Mouse (Mus musculus): ENCODE data around the gene Slc22a23. TPM values are rescaled to one million over a fixed set of nuclear protein-coding genes. Genes with fewer than 3 reads are reported as not detected.
A peak's percentile ranks its signal among the peaks of the same experiment; 100 is the strongest.

The Slc22a23 gene
- polyA plus RNA-seq, 1 experiment from 2014 or later = 28.0 TPM

DNA sequence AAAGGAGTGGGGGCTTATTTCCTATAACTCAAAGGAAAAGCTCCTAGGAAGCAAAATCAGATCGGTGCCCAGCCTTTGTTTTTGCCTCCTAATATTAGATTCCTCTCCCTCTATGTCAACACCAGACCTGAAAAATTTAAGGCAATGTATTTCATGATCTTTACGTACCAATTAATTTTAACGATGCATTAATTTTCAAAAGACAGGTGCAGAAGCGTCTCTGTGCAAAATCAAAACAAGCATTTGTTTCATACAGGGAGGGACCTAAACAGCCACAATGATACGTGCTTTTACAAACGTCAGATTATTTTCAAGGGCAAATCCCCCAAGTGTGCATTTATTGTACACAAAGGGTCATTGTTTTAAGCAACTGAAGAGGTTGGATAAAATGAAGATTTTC is 212.1 kb downstream of the Slc22a23 start:
- ATAC-seq (ENCODE audit: low FRiP score, low TSS enrichment) (no peak), DNase-seq (no peak)
- H3K27ac ChIP-seq (replicated peaks; ENCODE audit: low read depth, low read length) = peak overlapping the region; percentile 98
- H3K4me2 ChIP-seq (ENCODE audit: low read length) = peak overlapping the region; percentile 88
- H3K9me3 ChIP-seq (ENCODE audit: control insufficient read depth, low read length) = no peaks in the 10 kb centered on the region
- 3% methylated on average over 6 of the region's 6 CpGs for WGBS
- no peaks in the 10 kb centered on the region for H3K27me3 ChIP-seq (ENCODE audit: control insufficient read depth, insufficient read depth, low read length)
- peak overlapping the region; percentile 76 for H3K9ac ChIP-seq (replicated peaks; ENCODE audit: low read length)
- H3K36me3 ChIP-seq (ENCODE audit: control insufficient read depth, insufficient read depth, low read length) = peaks cover 10% of the 10 kb centered on the region; the same call in 1 of the 2 replicates
- peak overlapping the region; percentile 93 for H3K4me3 ChIP-seq (replicated peaks; ENCODE audit: low read depth, low read length)
- H3K4me1 ChIP-seq (ENCODE audit: control insufficient read depth, insufficient read depth, low read length) = peaks cover 36% of the 10 kb centered on the region

DNA sequence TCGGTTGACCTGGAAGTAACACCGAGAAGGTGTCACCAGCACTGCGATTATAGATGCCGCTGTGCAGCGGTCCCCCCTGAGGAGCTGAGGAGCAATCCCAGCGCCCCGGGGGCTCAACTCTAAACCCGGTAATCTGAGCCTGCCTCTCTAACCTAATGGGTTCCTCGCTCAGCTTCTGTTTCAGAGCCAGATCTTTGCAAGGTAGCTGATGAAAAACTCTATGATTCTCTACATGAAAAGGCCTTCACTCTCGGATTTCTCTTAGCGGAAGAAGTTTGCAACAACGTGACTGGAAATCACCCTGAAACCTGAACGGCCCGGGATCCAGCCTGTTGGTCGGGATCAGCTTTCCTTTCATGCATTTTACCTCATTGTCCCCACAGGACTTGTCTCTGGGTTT is 212.7 kb downstream of the Slc22a23 start:
- Histone ChIP-seq H3K9ac (replicated peaks; ENCODE audit: low read length) (peak overlapping the region; percentile 76), H3K4me1 (ENCODE audit: control insufficient read depth, insufficient read depth, low read length) (peaks cover 36% of the 10 kb centered on the region), H3K36me3 (ENCODE audit: control insufficient read depth, insufficient read depth, low read length) (peaks cover 12% of the 10 kb centered on the region), H3K27me3 (ENCODE audit: control insufficient read depth, insufficient read depth, low read length) (no peaks in the 10 kb centered on the region), H3K27ac (replicated peaks; ENCODE audit: low read depth, low read length) (peak overlapping the region; percentile 98), H3K4me3 (replicated peaks; ENCODE audit: low read depth, low read length) (peak overlapping the region; percentile 93), H3K9me3 (ENCODE audit: control insufficient read depth, low read length) (no peaks in the 10 kb centered on the region), H3K4me2 (ENCODE audit: low read length) (peak overlapping the region; percentile 88)
- ATAC-seq (ENCODE audit: low FRiP score, low TSS enrichment) (no peak), DNase-seq (peak; percentile 76)
- under 1% methylated on average over 15 of the region's 15 CpGs for WGBS

DNA sequence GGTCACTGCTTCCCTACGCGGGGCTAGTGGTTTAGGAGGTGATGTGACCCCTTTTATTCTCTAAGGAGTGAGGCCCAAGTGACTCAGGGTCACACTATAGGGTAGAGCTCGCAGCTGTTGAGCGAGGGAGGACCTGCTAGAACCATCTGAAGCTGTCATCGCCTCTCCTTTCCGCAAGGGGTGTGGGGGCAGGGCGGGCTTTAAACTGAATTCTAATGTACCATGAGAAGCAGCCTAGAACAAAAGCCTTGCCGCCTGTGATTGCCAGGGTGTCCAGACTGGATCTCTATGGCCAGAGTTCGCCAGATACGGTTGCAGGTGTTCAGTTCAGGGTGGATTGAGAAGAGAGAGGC is 213.3 kb downstream of the Slc22a23 start:
- Histone ChIP-seq H3K36me3 (ENCODE audit: control insufficient read depth, insufficient read depth, low read length) (peaks cover 16% of the 10 kb centered on the region), H3K4me1 (ENCODE audit: control insufficient read depth, insufficient read depth, low read length) (peaks cover 30% of the 10 kb centered on the region), H3K9ac (replicated peaks; ENCODE audit: low read length) (peak overlapping the region; percentile 76), H3K4me3 (replicated peaks; ENCODE audit: low read depth, low read length) (peak overlapping the region; percentile 93), H3K27ac (replicated peaks; ENCODE audit: low read depth, low read length) (peak overlapping the region; percentile 98), H3K4me2 (ENCODE audit: low read length) (peak overlapping the region; percentile 88), H3K9me3 (ENCODE audit: control insufficient read depth, low read length) (no peaks in the 10 kb centered on the region), H3K27me3 (ENCODE audit: control insufficient read depth, insufficient read depth, low read length) (no peaks in the 10 kb centered on the region)
- ATAC-seq (ENCODE audit: low FRiP score, low TSS enrichment) (peak; percentile 49), DNase-seq (peak; percentile 93)
- 0% methylated on average over 10 of the region's 10 CpGs for WGBS

DNA sequence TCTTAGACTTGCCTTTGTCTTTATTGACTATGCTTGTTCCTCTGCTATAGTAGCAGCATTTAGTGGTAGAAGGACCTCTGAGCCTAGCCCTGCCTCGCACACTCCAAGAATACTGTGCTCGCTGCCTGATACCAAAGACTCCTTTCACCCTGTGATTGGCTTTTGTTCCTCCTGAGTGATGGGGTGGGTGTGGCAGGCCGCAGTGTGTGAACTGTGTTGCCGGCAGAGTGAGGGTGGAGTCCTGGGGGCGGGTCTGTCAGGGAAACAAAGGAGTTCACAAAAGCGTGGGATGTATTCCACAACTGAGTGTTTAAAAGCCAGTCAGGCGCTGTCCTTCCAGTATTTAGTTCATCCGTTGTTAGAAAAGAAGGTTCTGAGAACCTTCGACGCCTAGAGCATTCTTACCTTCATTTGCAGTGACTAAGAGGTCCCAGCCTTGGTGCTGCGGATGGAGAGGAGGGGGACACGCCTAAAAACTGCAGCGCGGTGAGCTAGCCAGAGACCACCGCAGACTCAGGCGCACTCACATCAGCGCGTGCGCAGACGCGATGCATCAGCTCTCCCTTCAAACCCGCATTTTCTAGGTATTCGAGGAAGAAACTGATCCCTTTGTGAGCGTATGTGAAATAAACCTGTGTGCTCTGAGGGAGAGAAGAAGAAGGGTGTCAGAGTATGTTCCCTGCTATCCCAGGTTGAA is 213.8 kb downstream of the Slc22a23 start:
- Histone ChIP-seq H3K9me3 (ENCODE audit: control insufficient read depth, low read length) (no peaks in the 10 kb centered on the region), H3K9ac (replicated peaks; ENCODE audit: low read length) (peak overlapping the region; percentile 76), H3K4me1 (ENCODE audit: control insufficient read depth, insufficient read depth, low read length) (peaks cover 24% of the 10 kb centered on the region), H3K27ac (replicated peaks; ENCODE audit: low read depth, low read length) (peak overlapping the region; percentile 98), H3K4me2 (ENCODE audit: low read length) (peak overlapping the region; percentile 88), H3K36me3 (ENCODE audit: control insufficient read depth, insufficient read depth, low read length) (peaks cover 20% of the 10 kb centered on the region), H3K4me3 (replicated peaks; ENCODE audit: low read depth, low read length) (peak overlapping the region; percentile 93), H3K27me3 (ENCODE audit: control insufficient read depth, insufficient read depth, low read length) (no peaks in the 10 kb centered on the region)
- peak; percentile 93 for DNase-seq
- ATAC-seq (ENCODE audit: low FRiP score, low TSS enrichment) = peak; percentile 59
- under 1% methylated on average over 24 of the region's 24 CpGs for WGBS

DNA sequence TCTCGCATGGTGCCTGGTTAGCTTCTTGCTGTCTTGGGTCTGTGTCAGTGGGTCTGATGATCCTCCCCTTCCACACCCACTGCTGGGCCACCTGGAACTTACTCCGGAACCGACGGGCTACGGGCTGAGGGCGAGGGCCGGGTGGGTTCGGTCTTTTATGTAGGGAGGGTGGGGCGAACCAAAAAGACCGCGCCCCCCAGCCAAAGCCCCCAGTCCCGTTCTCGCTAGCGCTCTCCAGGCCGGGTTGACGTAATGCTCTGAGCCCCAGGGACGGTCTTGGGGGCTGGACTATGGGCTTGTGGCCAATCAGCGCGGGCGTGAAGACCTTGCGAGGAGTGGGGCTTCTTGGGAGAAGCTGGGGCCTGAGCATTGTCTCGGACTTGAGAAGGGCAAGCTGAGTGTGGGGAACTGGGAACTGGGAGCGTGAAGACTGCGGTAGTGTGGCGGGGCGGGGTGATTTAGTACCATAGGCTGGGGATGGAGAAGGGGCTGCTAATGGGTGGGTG is 214.7 kb downstream of the Slc22a23 start, which contains the start of gene Tubb2b:
TSS of gene Tubb2b (minus strand) at position 241 of the 506 bp plus-strand sequence.
- peaks cover 23% of the 10 kb centered on the region for H3K4me1 ChIP-seq (ENCODE audit: control insufficient read depth, insufficient read depth, low read length)
- peaks cover 27% of the 10 kb centered on the region for H3K36me3 ChIP-seq (ENCODE audit: control insufficient read depth, insufficient read depth, low read length)
- H3K4me2 ChIP-seq (ENCODE audit: low read length) = peak within 1 kb of the TSS; percentile 88
- peak within 1 kb of the TSS; percentile 98 for H3K27ac ChIP-seq (replicated peaks; ENCODE audit: low read depth, low read length)
- H3K27me3 ChIP-seq (ENCODE audit: control insufficient read depth, insufficient read depth, low read length) = no peaks in the 10 kb centered on the region
- H3K9me3 ChIP-seq (ENCODE audit: control insufficient read depth, low read length) = no peaks in the 10 kb centered on the region
- H3K9ac ChIP-seq (replicated peaks; ENCODE audit: low read length) = peak within 1 kb of the TSS; percentile 76
- peak; percentile 92 for ATAC-seq (ENCODE audit: low FRiP score, low TSS enrichment)
- under 1% methylated on average over 26 of the region's 26 CpGs for WGBS
- DNase-seq = peak; percentile 99
- H3K4me3 ChIP-seq (replicated peaks; ENCODE audit: low read depth, low read length) = peak within 1 kb of the TSS; percentile 93

DNA sequence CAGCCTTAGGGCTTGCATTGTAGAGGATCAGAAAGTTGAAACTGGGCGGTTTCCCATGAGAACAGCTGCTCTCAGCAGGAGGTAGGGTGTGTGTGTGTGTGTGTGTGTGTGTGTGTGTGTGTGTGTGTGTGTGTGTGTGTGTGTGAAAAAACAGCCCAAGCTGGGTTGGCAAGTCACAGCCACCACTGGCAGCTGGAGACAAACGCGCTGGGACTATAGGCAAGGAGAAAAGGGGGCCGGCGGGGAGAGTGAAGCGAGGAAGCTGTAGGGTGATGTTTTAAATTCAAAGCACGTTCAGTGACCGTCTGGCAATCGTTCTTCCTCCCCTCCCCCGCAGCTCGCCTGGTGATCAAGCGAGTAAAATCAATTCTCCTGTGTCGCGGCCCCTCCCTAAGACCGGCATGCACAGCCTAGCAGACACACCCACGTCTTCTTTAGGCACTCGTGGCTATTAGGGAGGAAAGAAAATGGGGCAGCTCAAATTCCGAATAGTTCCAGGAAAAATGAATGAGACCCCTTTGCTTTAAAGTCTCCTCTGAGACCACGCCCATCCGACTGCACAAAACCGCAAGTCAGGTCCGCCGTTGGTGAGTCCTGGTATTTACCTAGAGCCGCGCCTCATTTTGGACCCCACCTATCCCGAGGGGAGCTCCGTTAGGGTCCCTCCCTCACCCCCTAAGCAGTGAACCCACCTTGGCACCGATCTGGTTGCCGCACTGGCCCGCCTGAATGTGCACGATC is 215.3 kb downstream of the Slc22a23 start:
- no peaks in the 10 kb centered on the region for H3K9me3 ChIP-seq (ENCODE audit: control insufficient read depth, low read length)
- DNase-seq = peak; percentile 90
- peak; percentile 10 for ATAC-seq (ENCODE audit: low FRiP score, low TSS enrichment)

More for the DNA sequence above, 215.3 kb downstream of the Slc22a23 start:
- Histone ChIP-seq H3K9ac (replicated peaks; ENCODE audit: low read length) (peak overlapping the region; percentile 76), H3K4me3 (replicated peaks; ENCODE audit: low read depth, low read length) (peak overlapping the region; percentile 93), H3K4me2 (ENCODE audit: low read length) (peak overlapping the region; percentile 88), H3K27me3 (ENCODE audit: control insufficient read depth, insufficient read depth, low read length) (no peaks in the 10 kb centered on the region), H3K27ac (replicated peaks; ENCODE audit: low read depth, low read length) (peak overlapping the region; percentile 98), H3K4me1 (ENCODE audit: control insufficient read depth, insufficient read depth, low read length) (peaks cover 23% of the 10 kb centered on the region), H3K36me3 (ENCODE audit: control insufficient read depth, insufficient read depth, low read length) (peaks cover 32% of the 10 kb centered on the region)
- WGBS = under 1% methylated on average over 31 of the region's 31 CpGs

Other genes starting within 250 kb of the Slc22a23 start
- 758 and 1,005 TPM in 2 replicates for gene Tubb2b, start 214.7 kb downstream of the Slc22a23 start, polyA plus RNA-seq (2014; fragmentation: Nextera tagmentation; extraction: Ambion mirVana)
- 79.2 and 96.7 TPM in 2 replicates for gene Psmg4, start 182.2 kb downstream of the Slc22a23 start, polyA plus RNA-seq (2014; fragmentation: Nextera tagmentation; extraction: Ambion mirVana)

Measured in midbrain, embryonic 14.5 days (tissue).